Mouse (Mus musculus): ENCODE measurements around the gene Cchcr1.
"Not testable (repeated sequence)": the region's sequence is repeated elsewhere in the genome, so short reads cannot be mapped to it uniquely, and the experiment has no call there.

Cchcr1 gene

DNA sequence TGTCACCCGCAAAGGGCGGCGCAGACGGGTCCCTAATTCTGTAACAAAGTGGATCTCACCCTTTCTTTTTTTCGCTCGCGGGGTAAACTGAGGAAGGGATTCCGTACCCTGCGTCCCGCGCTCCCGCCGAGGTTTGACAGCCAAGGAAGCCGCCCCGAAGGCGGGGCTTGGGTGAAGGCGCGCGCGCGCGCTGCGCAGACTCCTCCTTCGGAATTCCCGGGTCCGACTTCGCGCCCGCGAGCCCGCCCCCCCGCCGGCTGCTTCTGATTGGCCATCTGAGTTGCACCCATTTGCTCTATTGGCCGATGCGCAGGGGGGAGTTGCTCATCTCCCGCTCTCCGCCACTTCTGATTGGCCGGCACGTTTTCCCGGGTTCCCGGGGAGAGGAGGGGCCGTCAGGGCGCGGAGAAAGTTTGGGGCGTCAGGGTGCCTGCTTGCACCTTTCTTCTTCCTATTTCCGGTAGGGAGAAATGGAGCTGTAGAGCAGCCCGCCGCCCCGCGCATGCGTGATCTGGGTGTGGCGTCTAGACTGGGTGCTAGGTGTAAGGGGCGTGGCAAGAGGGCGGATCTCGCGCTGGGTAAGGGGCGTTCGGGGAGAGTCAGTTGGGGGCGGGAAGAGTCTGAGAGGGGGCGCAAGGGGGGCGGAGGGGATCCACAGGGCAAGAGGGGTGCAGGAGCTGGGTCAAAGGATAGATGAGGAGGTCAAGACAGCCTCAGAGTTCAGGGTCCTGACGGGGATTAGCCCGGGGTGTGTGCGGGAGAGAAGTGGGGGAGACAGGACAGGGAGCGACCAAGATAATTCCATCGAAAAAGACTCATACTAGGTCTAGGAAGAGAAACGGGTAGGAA, at the start of gene Cchcr1, which contains the start of gene Tcf19:
Cchcr1 (plus strand) TSS at position 449 of the 849 bp plus-strand sequence.
Tcf19 (minus strand) TSS at position 173 of the 849 bp plus-strand sequence.
- peak; percentile 97 for DNase-seq (ENCODE audit: low spot score)

DNA sequence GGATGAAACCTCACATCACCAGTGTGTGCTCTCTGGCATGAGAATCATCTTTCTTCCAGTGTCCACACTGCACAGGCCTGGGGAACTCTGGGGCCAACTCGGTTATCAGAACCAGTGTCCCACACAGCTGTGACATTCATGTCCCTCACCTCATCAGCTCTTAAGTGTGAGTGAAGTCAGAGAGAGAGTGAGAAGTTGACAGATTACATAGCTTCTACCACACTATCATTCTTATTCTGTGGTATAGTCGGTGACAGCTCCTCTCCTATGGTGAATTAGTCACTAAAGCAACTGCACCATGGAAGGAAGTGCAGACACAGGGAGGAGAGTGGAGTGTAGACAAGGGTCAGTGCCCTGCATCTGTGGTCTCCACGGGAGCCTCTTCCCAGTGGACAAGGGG, 48.0 kb upstream of the Cchcr1 start:
- DNase-seq (ENCODE audit: low spot score): not testable (repeated sequence)

GRCm38 (mm10) chr17:35469842-35470751, 46.8 kb upstream of the Cchcr1 start, which contains the start of gene H2-Q10:
H2-Q10 (plus strand) TSS chr17:35470089.
- peak; percentile 40 for DNase-seq (ENCODE audit: low spot score)

GRCm38 (mm10) chr17:35484066-35484465, 32.8 kb upstream of the Cchcr1 start:
- DNase-seq (ENCODE audit: low spot score): peak; percentile 75

- DNase-seq (ENCODE audit: low spot score): no peak
Observed at GRCm38 (mm10) chr17:35485702-35486101, 31.2 kb upstream of the Cchcr1 start.

- no peak for DNase-seq (ENCODE audit: low spot score)
Observed at GRCm38 (mm10) chr17:35486726-35487125, 30.2 kb upstream of the Cchcr1 start.

DNA sequence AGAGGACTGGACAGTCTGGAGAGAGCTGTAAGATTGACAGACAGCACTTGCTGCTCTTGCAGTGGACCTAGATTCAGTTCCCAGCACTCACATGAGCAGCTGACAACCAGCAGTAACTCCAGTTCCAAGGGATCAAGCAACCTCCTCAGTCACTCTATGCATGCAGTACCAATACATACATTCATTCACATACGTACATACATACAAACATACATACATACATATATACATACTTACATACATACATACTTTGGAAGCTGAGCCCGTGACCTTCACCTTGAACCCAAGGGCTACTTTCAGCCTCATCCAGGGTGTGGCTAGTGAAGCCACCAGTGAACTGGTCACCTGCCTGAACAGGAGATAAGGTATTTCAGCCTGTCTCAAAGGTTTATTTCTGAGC, 28.9 kb upstream of the Cchcr1 start:
- DNase-seq (ENCODE audit: low spot score): no peak

- DNase-seq (ENCODE audit: low spot score): no peak
Observed at GRCm38 (mm10) chr17:35490320-35490719, 26.6 kb upstream of the Cchcr1 start.

- DNase-seq (ENCODE audit: low spot score): no peak
Observed at GRCm38 (mm10) chr17:35497124-35497523, 19.8 kb upstream of the Cchcr1 start.

GRCm38 (mm10) chr17:35502226-35502625, 14.7 kb upstream of the Cchcr1 start:
- DNase-seq (ENCODE audit: low spot score): peak; percentile 36

DNA sequence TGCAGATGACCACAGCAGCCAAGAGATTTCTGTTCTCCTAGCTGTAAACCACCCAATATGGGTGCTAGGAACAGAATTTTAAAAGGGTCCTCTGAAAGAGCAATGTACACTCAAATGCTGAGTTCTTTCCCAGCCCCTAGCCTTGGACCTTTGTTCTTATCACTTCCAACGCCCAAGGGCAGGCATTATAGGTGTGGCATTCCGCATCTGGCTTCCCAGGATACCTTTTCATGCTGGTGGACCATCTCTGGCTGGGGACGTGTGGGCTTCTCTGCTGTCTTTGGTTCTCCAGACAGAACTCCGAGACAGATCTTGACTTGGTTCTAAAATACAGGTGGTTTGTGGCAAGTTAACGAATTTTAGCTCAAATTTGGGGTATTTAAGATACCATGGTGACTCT, 14.1 kb upstream of the Cchcr1 start:
- no peak for DNase-seq (ENCODE audit: low spot score)

- no peak for DNase-seq (ENCODE audit: low spot score)
Observed at GRCm38 (mm10) chr17:35503849-35504248, 13.1 kb upstream of the Cchcr1 start.

DNA sequence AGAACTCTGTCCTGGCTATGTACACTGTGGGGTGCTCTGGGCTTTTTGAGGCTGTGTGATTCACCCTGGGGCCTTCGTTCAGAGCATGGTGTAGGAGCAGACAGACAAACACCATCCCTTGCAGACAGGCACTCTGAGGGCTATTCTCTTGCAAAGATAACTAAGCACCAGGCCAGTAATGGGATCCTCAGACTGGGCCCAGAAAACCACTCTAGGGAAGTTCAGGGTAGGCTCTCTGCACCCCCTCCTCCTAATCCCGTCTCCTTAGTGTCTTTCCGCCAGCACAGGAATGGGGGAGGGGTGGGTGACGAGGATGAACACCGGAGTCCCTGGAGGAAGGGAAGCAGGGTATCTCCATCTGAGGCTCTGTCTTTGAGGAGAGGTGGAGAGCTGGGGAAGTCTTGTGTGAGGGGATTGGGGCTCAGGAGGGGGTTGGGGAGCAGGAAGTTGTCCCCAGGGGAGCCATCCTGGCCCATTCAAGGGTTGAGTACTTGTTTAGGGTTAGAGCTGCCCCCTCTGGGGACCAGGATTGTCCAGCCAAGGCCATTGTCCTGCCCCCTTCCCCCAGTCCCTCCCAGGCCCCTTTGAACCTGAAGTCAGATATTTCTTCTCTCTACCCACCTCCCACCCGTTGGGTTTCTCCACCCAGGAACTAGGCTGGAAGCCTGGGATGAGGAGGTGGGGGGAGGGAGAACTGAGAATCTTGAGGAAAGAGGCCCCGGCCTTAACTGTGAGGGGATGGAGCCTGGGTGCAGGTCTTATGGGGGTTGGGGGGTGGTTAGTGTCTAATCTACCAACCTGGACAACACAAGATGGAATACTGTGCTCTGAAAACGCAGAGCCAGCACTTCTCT, 12.0 kb upstream of the Cchcr1 start:
- no peak for DNase-seq (ENCODE audit: low spot score)

- no peak for DNase-seq (ENCODE audit: low spot score)
Observed at GRCm38 (mm10) chr17:35505776-35506175, 11.1 kb upstream of the Cchcr1 start, which contains the start of gene Pou5f1. Pou5f1 (plus strand) TSS chr17:35506018.

GRCm38 (mm10) chr17:35506881-35507280, 10.0 kb upstream of the Cchcr1 start:
- DNase-seq (ENCODE audit: low spot score): no peak

GRCm38 (mm10) chr17:35507556-35508260, 9.2 kb upstream of the Cchcr1 start:
- DNase-seq (ENCODE audit: low spot score): no peak

DNA sequence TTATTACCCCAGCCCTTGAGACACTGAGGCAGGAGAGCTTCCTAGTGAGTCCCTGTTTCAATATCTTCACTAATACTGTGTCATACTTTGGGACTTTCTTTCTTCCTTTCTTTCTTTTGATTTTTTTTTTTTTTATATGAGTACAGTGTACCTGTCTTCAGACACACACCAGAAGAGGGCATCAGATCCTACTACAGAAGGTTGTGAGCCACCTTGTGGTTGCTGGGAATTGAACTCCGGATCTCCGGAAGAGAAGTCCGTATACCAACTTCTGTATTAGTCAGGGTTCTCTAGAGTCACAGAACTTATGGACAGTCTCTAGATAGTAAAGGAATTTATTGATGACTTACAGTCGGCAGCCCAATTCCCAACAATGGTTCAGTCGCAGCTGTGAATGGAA, 8.6 kb upstream of the Cchcr1 start:
- not testable (repeated sequence) for DNase-seq (ENCODE audit: low spot score)

GRCm38 (mm10) chr17:35509284-35509683, 7.6 kb upstream of the Cchcr1 start:
- DNase-seq (ENCODE audit: low spot score): peak; percentile 59

GRCm38 (mm10) chr17:35512916-35513626, 3.8 kb upstream of the Cchcr1 start:
- no peak for DNase-seq (ENCODE audit: low spot score)

DNA sequence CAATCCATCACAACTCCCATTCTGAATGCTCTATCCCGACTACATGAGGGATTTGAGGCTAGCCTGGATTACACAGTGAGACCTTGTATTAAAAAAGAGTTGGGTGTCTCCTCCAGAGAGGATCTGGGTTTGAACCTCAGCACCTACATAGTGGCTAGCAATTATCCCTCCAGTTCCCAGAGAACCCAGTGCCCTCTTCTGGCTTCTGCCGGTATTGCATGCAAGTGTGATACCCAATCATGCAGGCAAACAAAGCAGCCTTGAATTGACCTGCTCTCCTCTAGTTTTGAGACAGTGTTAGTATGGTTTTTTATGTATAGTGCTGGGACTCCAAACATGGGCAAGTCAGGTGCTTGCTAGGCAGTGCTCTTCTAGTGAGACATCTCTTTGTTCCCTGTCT, 3.0 kb upstream of the Cchcr1 start:
- DNase-seq (ENCODE audit: low spot score): peak; percentile 87
